Comparison of ENCODE assay signal across 8 mouse cellular contexts in genomic region chr3:135206621-135207020, GRCm38 (mm10). TPM values are rescaled to one million over a fixed set of nuclear protein-coding genes. Genes with fewer than 3 reads are reported as not detected.
DNase-seq lines count a peak whose midpoint lies in the region; ATAC-seq and TF ChIP-seq lines count a peak whose summit lies in the region.
"Had no signal": no experiment of that assay in that cellular context is flagged by ENCODE, and none has a peak within 500 bp of the region (broad histone marks: within the 10 kb centered on the region; RNA-seq: fewer than 3 reads in every experiment).

No protein-coding gene starts in this region.

- no peaks in the 10 kb centered on the region for H3K36me3 ChIP-seq in G1E (replicated peaks)
- no peaks in the 10 kb centered on the region for H3K36me3 ChIP-seq in hindbrain, embryonic 13.5 days
- H3K36me3 ChIP-seq in liver, embryonic 14.5 days (replicated peaks; ENCODE audit: control insufficient read depth, insufficient read depth, low read depth), result no peaks in the 10 kb centered on the region

- peaks cover 8% of the 10 kb centered on the region; the same call in 1 of the 2 replicates for H3K27me3 ChIP-seq in G1E (ENCODE audit: insufficient read depth, low read length)
- no peaks in the 10 kb centered on the region for H3K27me3 ChIP-seq in hindbrain, embryonic 13.5 days
- no peaks in the 10 kb centered on the region for H3K27me3 ChIP-seq in liver, embryonic 14.5 days (ENCODE audit: control insufficient read depth, insufficient read depth, low read length)

- peak; percentile 48 for TF ChIP-seq CTCF in lung, adult 2 months (IDR thresholded peaks at IDR 0.05; ENCODE audit: insufficient read depth, low read length)
- no peak for TF ChIP-seq CTCF in G1E (IDR thresholded peaks at IDR 0.05; ENCODE audit: low read depth, low read length)
- TF ChIP-seq CTCF in liver, embryonic 14.5 days (IDR thresholded peaks at IDR 0.05; ENCODE audit: low read depth), result peak; percentile 36; the same call in 1 of the 2 replicates

- no peak overlapping the region for H3K9ac ChIP-seq in hindbrain, embryonic 13.5 days
- no peak overlapping the region for H3K9ac ChIP-seq in liver, embryonic 14.5 days (replicated peaks)

- no peak overlapping the region for H3K4me3 ChIP-seq in lung, adult 2 months (replicated peaks; ENCODE audit: extremely low read depth, low read depth, low read length)
- no peak overlapping the region for H3K4me3 ChIP-seq in G1E (ENCODE audit: low read depth, low read length)
- no peak overlapping the region for H3K4me3 ChIP-seq in hindbrain, embryonic 13.5 days
- no peak overlapping the region for H3K4me3 ChIP-seq in liver, embryonic 14.5 days (ENCODE audit: insufficient read depth in 1 of 2, low read depth in 2 of 2, low read length in 2 of 2)

- 0 out of 2 replicates have a peak, but pooled peaks have one; percentile 28 for ATAC-seq in G1E (ENCODE audit: extremely low read depth, insufficient number of reproducible peaks, low FRiP score, poor library complexity, severe bottlenecking)
- peak; percentile 74 for ATAC-seq in hindbrain, embryonic 13.5 days (ENCODE audit: low FRiP score)
- no peak for ATAC-seq in liver, embryonic 14.5 days (ENCODE audit: insufficient read depth)

- no peak overlapping the region for H3K4me2 ChIP-seq in hindbrain, embryonic 13.5 days
- H3K4me2 ChIP-seq in liver, embryonic 14.5 days (ENCODE audit: low read depth), result no peak overlapping the region

- no peak for DNase-seq in lung, adult 2 months
- no peak for DNase-seq in lung, postnatal 25 days (ENCODE audit: low spot score)
- no peak for DNase-seq in G1E (ENCODE audit: low spot score)
- DNase-seq in adrenal gland, postnatal 14 days, result peak; percentile 65
- no peak for DNase-seq in liver, embryonic 14.5 days (ENCODE audit: low read depth in 3 of 3, low spot score in 3 of 3)
- peak; percentile 53 to 55 for DNase-seq in spleen, postnatal 36 days (ENCODE audit: low spot score in 2 of 2)

- WGBS in lung, adult 2 months, result 34% methylated on average over 4 of the region's 4 CpGs
- 47% methylated on average over 4 of the region's 4 CpGs for WGBS in hindbrain, embryonic 13.5 days
- 40% methylated on average over 4 of the region's 4 CpGs for WGBS in liver, embryonic 14.5 days (ENCODE audit: insufficient replicate concordance)

- no peak overlapping the region for H3K27ac ChIP-seq in hindbrain, embryonic 13.5 days
- no peak overlapping the region for H3K27ac ChIP-seq in liver, embryonic 14.5 days
- H3K27ac ChIP-seq: macrophage had no signal

- H3K9me3 ChIP-seq in G1E (replicated peaks), result no peaks in the 10 kb centered on the region
- no peaks in the 10 kb centered on the region for H3K9me3 ChIP-seq in hindbrain, embryonic 13.5 days
- H3K9me3 ChIP-seq in liver, embryonic 14.5 days (ENCODE audit: control insufficient read depth, low read length), result no peaks in the 10 kb centered on the region

- no peak for TF ChIP-seq EP300 in liver, embryonic 14.5 days (IDR thresholded peaks at IDR 0.05; ENCODE audit: low read depth)

- H3K4me1 ChIP-seq in lung, adult 2 months (ENCODE audit: control insufficient read depth, insufficient read depth, low read length), result no peaks in the 10 kb centered on the region
- peaks cover 1% of the 10 kb centered on the region for H3K4me1 ChIP-seq in G1E (ENCODE audit: insufficient read depth, low read depth, low read length)
- H3K4me1 ChIP-seq in hindbrain, embryonic 13.5 days (replicated peaks), result 0 out of 2 replicates have a peak, but pooled peaks cover under 1% of the 10 kb centered on the region
- H3K4me1 ChIP-seq in liver, embryonic 14.5 days (replicated peaks; ENCODE audit: control insufficient read depth in 2 of 2, insufficient read depth in 2 of 2, low read length in 1 of 2), result peaks cover 0 to under 1% of the 10 kb centered on the region in 2 experiments; a peak in 2 of 4 replicates

- no peak for TF ChIP-seq POLR2A in lung, adult 2 months (IDR thresholded peaks at IDR 0.05; ENCODE audit: borderline replicate concordance, extremely low read depth, low read depth, low read length)

RNA-seq across cellular contexts. Expression of gene Cenpe, which starts 5.7 kb away (rescaled TPM):
- polyA plus RNA-seq in lung, adult 2 months (2012; rRNA removed), result 0.07 and 0.31 TPM in 2 replicates
- total RNA-seq in G1E (2014; fragmentation: Nextera tagmentation) (171 and 183 TPM in 2 replicates), G1E (2017) (57.6 and 58.3 TPM in 2 replicates)
- polyA plus RNA-seq in G1E (2012), result 3.0 and 3.6 TPM in 2 replicates
- total RNA-seq in adrenal gland, postnatal 14 days (2021), result 6.3 and 8.7 TPM in 2 replicates
- polyA plus RNA-seq in hindbrain, embryonic 13.5 days (2015; fragmentation: Nextera tagmentation; extraction: Ambion mirVana), result 6.3 and 7.5 TPM in 2 replicates
- 9.2 and 24.2 TPM in 2 replicates for polyA plus RNA-seq in liver, embryonic 14.5 days (2012; rRNA removed)
- 22.0 and 22.9 TPM in 2 replicates for polyA plus RNA-seq in liver, embryonic 14.5 days (2014; fragmentation: Nextera tagmentation; extraction: Ambion mirVana)

Comparison
In these comparisons a context has a peak if more than half of its experiments do, and no peak if none do; other contexts are left out.
1. DNase-seq: peak in adrenal gland, postnatal 14 days (single experiment) and spleen, postnatal 36 days (2 of 2); none in lung, adult 2 months (single experiment), lung, postnatal 25 days (single experiment), G1E (single experiment) and liver, embryonic 14.5 days (0 of 3).